Mouse (Mus musculus) midbrain, embryonic 10.5 days (tissue): ENCODE measurements around the gene Mthfd2l. TPM values are rescaled to one million over a fixed set of nuclear protein-coding genes. Genes with fewer than 3 reads are reported as not detected.

Source experiments
- DNase-seq: peaks from one replicate; pipeline ENCODE4 v3.0.0-alpha.2; 2017; ENCODE audit warnings: low spot score
- H3K27ac ChIP-seq: fragments of 300-500 bp; sonication (generic); replicated peaks from 2 replicates; pipeline ENCODE4 v1.5.1; 2016; ENCODE audit warnings: mild to moderate bottlenecking
- H3K27me3 ChIP-seq: fragments of 300-500 bp; sonication (generic); 2 replicates; pipeline ENCODE4 v1.6.1; 2016; ENCODE audit warnings: low read depth, mild to moderate bottlenecking; ENCODE audit not compliant: poor library complexity, severe bottlenecking
- H3K36me3 ChIP-seq: fragments of 300-500 bp; sonication (generic); 2 replicates; pipeline ENCODE4 v1.6.1; 2016; ENCODE audit warnings: mild to moderate bottlenecking, moderate library complexity
- H3K4me1 ChIP-seq: fragments of 300-500 bp; sonication (generic); 2 replicates; pipeline ENCODE4 v1.6.1; 2016
- H3K4me3 ChIP-seq: fragments of 300-500 bp; sonication (generic); 2 replicates; pipeline ENCODE4 v1.5.1; 2016; ENCODE audit warnings: mild to moderate bottlenecking, moderate library complexity
- H3K9me3 ChIP-seq: fragments of 300-500 bp; sonication (generic); replicated peaks from 2 replicates; pipeline ENCODE4 v1.6.1; 2016; ENCODE audit warnings: mild to moderate bottlenecking
- WGBS: fragments of 180-500 bp; shearing (Covaris S2); methylation state at CpG from one replicate; pipeline ENCODE4 v1.1.7; 2016; 5-methylcytosine and 5-hydroxymethylcytosine counted together
- polyA plus RNA-seq: library from polyadenylated mRNA; unstranded; fragments of >200 nt; fragmentation: Nextera tagmentation; extraction: Ambion mirVana; gene quantifications from 2 replicates; pipeline ENCODE4 v1.2.1, GENCODE M21; 2016

The Mthfd2l gene
- 68.4 and 73.0 TPM in 2 replicates for polyA plus RNA-seq

DNA sequence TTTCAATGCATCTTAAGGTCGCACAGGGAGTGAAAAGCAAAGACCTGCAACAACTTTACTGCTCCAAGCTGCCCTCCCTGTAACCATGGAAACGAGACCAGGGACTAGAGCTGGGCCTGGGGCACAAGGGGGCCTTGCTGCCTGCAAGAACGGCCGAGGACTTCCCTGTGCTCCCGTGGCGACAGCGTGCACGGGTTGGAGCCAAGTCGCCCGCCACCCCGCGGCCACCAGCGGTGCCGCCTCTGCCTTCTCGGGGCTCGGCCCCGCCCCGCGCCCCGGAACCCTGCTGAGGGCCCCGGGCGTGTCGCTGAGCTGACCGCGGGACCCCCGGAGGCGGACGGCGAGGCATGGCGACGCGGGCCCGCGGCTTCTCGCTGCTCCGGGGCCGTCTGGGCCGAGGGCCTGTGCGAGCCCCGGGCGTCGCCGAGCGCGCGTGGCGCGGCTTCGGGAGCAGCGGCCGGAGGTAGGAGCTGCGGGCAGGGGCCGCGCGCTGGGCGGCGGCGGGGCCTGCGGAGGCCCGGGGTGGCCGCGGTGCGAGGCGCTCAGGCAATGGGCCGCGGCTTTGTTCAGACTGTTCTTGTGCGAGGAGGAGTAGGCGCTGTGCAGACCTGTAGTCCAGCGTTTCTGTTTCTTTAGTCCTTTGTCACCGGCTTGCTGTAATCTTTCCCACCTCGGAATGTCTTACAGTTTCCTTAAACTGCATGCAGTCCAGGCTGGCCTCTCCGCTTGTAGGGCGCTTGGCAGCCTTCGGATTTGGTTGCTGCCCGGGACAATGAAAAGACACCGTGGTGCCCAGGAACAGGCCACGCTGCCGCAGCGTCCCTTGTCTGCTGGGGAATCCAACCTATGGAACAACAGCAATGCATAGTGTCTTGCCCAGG is at the start of gene Mthfd2l:
Mthfd2l (plus strand) TSS at position 147 of the 881 bp plus-strand sequence.
- Histone ChIP-seq H3K4me1 (peaks cover 14% of the 10 kb centered on the region), H3K27me3 (no peaks in the 10 kb centered on the region), H3K36me3 (peaks cover 30% of the 10 kb centered on the region), H3K4me3 (peak within 1 kb of the TSS; percentile 76), H3K9me3 (no peaks in the 10 kb centered on the region), H3K27ac (peak within 1 kb of the TSS; percentile 100)
- DNase-seq = peak; percentile 93
- WGBS = under 1% methylated on average over 79 of the region's 79 CpGs

DNA sequence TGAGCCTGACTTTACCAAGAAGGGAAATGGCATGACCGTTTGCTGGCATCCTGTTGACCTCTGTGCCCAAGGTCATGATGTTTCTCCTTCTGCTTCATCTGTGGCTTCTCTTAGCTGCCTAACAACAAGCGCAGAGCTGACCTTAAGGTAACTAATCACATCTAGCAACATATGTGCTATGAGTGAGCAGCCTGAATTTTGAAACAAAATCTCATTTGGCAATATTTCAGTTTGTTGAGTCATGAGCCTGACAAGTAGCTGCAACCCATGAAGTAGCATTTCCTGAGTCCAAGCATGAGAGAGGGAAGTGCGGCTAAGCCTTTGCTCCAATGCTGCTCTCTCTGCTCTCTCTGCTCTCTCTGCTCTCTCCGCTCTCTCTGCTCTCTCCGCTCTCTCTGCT is 49.2 kb upstream of the Mthfd2l start:
- no peak overlapping the region for H3K27ac ChIP-seq
- H3K4me1 ChIP-seq = no peaks in the 10 kb centered on the region
- no peak for DNase-seq
- H3K27me3 ChIP-seq = no peaks in the 10 kb centered on the region
- no peak overlapping the region for H3K4me3 ChIP-seq
- H3K9me3 ChIP-seq = no peaks in the 10 kb centered on the region
- WGBS = 94% methylated on average over 5 of the region's 5 CpGs
- no peaks in the 10 kb centered on the region for H3K36me3 ChIP-seq

GRCm38 (mm10) chr5:90882146-90882545 is 48.8 kb upstream of the Mthfd2l start:
- H3K36me3 ChIP-seq = no peaks in the 10 kb centered on the region
- 84% methylated on average over 5 of the region's 5 CpGs for WGBS
- H3K27ac ChIP-seq = no peak overlapping the region
- no peaks in the 10 kb centered on the region for H3K27me3 ChIP-seq
- no peaks in the 10 kb centered on the region for H3K4me1 ChIP-seq
- H3K4me3 ChIP-seq = no peak overlapping the region
- no peak for DNase-seq
- no peaks in the 10 kb centered on the region for H3K9me3 ChIP-seq

DNA sequence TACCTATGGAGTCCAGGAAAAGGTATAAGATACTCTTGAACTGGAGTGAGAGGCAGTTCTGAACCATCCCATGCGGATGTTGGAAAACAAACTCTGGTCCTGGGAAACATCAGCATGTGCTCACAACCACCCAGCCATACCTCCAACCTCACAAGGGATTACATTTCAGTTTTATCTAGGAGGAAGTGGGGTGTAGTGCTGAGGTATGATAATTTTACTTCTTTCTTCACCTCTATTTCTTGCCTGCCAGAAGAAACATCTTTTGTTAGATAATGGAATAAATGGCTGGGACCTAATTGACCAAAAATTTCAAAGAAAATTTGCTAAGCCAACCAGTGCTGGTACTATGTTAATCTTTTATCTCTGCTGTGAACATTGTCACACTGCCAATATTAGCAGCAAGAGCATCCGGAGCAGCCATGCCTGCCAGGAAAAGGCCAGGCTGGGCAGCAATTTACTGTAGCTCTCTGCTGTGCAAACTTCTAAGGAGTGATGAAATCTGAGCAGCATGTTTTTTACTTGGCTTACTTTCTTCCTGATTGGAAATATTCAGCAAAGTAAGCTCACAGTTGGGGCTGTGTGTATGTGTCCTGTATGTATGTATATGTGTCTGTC is 46.2 kb upstream of the Mthfd2l start:
- H3K9me3 ChIP-seq = no peaks in the 10 kb centered on the region
- no peaks in the 10 kb centered on the region for H3K27me3 ChIP-seq
- 82% methylated on average over 2 of the region's 2 CpGs for WGBS
- H3K4me3 ChIP-seq = no peak overlapping the region
- no peaks in the 10 kb centered on the region for H3K4me1 ChIP-seq
- no peaks in the 10 kb centered on the region for H3K36me3 ChIP-seq
- DNase-seq = no peak
- no peak overlapping the region for H3K27ac ChIP-seq

DNA sequence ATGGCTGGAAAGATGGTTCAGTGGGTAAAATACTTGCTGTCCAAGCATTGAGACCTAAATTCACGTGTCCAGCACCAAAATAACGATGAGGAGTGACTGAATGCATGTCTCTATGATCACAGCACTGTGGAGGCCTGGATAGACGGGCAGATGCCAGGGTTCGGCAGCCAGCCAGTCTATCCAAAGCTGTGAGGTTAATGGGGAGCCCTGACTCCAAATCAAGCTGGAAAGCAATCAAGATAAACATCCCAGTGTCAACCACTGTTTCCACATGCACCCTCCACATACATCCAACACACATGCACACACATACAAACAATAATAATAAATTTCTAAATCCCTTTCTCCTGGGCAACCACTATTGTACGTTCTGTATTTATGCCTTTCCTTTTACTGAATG is 42.3 kb upstream of the Mthfd2l start:
- WGBS = 84% methylated on average over 5 of the region's 5 CpGs
- Histone ChIP-seq H3K27ac (no peak overlapping the region), H3K36me3 (no peaks in the 10 kb centered on the region), H3K4me1 (peaks cover 12% of the 10 kb centered on the region), H3K27me3 (peaks cover 8% of the 10 kb centered on the region), H3K9me3 (no peaks in the 10 kb centered on the region), H3K4me3 (no peak overlapping the region)
- DNase-seq = no peak

DNA sequence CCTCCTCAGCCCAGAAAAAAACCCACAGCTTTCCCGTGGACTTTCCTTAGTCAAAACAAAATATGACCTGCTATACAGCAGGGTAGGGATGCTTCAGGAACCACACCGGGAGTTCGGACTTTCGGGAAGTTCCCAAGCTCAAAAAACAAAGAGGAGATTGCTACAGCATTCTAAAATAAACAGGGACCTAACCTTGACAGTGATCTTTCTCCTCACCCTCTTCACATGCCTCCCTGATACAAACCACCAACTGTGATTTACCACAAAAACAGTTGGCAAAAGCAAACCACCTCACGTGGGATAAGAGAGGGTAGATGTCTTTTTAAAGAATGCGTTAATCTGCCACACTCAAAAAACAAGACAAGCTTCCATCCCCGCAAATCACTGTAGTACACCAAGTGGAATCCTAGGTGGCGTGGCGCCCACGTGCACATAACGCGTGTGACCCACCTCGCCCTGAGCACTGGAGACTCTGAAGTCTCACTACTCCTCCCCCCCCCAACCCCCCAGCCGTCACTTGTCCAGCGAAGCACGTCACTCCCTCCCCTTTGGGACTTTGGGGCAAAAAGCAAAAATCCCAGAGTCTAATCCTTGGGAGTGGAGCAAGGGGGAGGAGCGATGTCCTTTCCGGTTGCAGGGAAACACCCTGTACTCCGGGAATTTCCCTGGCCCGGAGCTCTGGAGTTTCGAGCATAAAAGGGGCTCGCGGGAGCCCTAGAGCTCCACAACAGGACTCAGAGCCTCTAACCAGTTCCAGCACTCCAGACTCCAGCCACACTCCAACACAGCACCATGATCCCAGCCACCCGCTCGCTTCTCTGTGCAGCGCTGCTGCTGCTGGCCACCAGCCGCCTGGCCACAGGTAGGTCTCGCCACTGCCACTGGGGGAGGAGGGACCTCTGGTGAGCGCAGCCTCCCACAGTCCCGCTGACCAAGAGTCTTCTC is 40.1 kb upstream of the Mthfd2l start, which contains the start of gene Cxcl1:
Cxcl1 (plus strand) TSS at position 723 of the 945 bp plus-strand sequence.
- WGBS = 6% methylated on average over 30 of the region's 30 CpGs
- H3K4me1 ChIP-seq = peaks cover 12% of the 10 kb centered on the region
- H3K27me3 ChIP-seq = peaks cover 8% of the 10 kb centered on the region
- H3K36me3 ChIP-seq = no peaks in the 10 kb centered on the region
- H3K9me3 ChIP-seq = no peaks in the 10 kb centered on the region
- peak within 1 kb of the TSS; percentile 63 for H3K27ac ChIP-seq
- peak; percentile 55 for DNase-seq
- peak within 1 kb of the TSS; percentile 63 for H3K4me3 ChIP-seq

DNA sequence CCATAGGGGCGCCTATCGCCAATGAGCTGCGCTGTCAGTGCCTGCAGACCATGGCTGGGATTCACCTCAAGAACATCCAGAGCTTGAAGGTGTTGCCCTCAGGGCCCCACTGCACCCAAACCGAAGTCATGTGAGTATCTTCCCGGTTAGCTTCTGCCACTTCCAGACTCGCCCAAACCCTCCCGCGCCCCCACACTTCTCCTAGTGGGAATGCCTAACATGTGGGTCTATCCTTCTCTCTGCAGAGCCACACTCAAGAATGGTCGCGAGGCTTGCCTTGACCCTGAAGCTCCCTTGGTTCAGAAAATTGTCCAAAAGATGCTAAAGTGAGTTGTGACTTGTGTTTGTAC is 39.5 kb upstream of the Mthfd2l start:
- DNase-seq = no peak
- H3K4me1 ChIP-seq = peaks cover 12% of the 10 kb centered on the region
- WGBS = 20% methylated on average over 10 of the region's 10 CpGs
- H3K27ac ChIP-seq = peak overlapping the region; percentile 63
- H3K27me3 ChIP-seq = peaks cover 8% of the 10 kb centered on the region
- no peaks in the 10 kb centered on the region for H3K9me3 ChIP-seq
- peak overlapping the region; percentile 63 for H3K4me3 ChIP-seq
- H3K36me3 ChIP-seq = no peaks in the 10 kb centered on the region

DNA sequence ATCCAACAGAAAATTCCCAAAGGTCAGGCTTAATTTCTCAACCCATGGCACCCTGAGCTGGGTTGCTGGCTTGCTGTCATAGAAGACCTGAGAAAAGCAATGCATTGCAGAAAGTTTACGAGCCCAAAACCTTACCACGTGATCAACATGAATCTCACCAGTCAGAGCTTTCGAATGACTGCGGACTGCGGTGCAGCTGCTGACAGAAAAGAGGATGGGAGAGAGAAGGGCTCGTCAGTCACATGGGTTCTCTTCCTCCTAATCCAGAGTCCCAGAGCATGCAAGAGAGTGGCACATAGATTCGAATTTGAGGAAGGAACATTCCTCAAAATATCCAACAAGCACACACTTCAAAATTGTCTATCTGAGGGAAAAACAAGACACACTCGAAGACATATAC is 36.7 kb upstream of the Mthfd2l start:
- Histone ChIP-seq H3K4me1 (peaks cover 12% of the 10 kb centered on the region), H3K9me3 (no peaks in the 10 kb centered on the region), H3K4me3 (no peak overlapping the region), H3K36me3 (no peaks in the 10 kb centered on the region), H3K27ac (no peak overlapping the region), H3K27me3 (peaks cover 8% of the 10 kb centered on the region)
- no peak for DNase-seq
- 80% methylated on average over 8 of the region's 8 CpGs for WGBS

- no peak for DNase-seq
- Histone ChIP-seq H3K4me1 (no peaks in the 10 kb centered on the region), H3K36me3 (no peaks in the 10 kb centered on the region), H3K4me3 (no peak overlapping the region), H3K9me3 (no peaks in the 10 kb centered on the region), H3K27ac (no peak overlapping the region), H3K27me3 (no peaks in the 10 kb centered on the region)
- 75% methylated on average over 3 of the region's 3 CpGs for WGBS
Observed at GRCm38 (mm10) chr5:90897429-90897828, 33.5 kb upstream of the Mthfd2l start.

DNA sequence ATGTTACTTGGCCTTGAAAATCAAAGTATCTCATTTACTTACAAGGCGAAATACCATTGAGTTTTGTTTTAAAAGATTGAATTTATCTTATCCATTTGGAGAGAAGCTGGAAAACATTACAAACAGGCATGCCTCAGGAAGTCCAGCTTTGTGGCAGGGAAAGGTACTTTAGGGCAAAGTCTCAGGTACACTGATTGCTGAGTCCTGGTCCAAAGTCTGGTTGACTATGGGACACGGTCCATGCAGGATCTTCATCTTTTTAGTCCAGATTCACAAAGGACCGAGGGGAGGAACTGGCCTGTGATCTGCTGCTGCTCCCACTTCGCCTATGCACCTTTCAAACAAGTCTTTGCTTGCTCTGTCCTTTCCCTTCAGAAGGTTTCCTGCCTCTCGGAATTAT is 31.6 kb upstream of the Mthfd2l start:
- WGBS = 80% methylated on average over 5 of the region's 5 CpGs
- Histone ChIP-seq H3K4me1 (peaks cover 14% of the 10 kb centered on the region), H3K9me3 (no peaks in the 10 kb centered on the region), H3K27ac (no peak overlapping the region), H3K4me3 (no peak overlapping the region), H3K27me3 (peaks cover 13% of the 10 kb centered on the region), H3K36me3 (no peaks in the 10 kb centered on the region)
- no peak for DNase-seq

DNA sequence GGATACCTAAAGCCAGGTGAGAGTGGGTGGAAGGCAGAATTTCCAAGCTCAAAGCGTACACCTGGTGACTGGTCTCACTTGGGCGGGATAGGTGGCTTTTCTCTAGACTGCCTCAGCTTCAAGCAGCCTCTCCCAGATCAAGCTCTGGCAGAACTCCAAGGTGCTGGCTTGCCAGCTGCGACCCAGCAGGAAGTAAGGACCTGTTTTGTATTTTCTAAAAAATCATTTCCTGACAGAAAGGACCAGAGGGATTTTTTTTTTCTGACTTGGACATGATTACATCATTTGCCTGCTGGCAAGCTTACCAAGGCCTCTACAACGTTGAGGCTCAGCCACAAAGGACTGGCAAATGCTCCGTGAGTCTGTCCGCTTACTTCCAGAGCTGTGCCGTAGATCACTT is 30.8 kb upstream of the Mthfd2l start:
- Histone ChIP-seq H3K4me1 (peaks cover 14% of the 10 kb centered on the region), H3K4me3 (no peak overlapping the region), H3K27ac (no peak overlapping the region), H3K27me3 (peaks cover 21% of the 10 kb centered on the region), H3K9me3 (no peaks in the 10 kb centered on the region), H3K36me3 (no peaks in the 10 kb centered on the region)
- 75% methylated on average over 7 of the region's 7 CpGs for WGBS
- no peak for DNase-seq

- no peak for DNase-seq
Observed at GRCm38 (mm10) chr5:90900688-90901087, 30.2 kb upstream of the Mthfd2l start.

More at GRCm38 (mm10) chr5:90900688-90901087, 30.2 kb upstream of the Mthfd2l start:
- peaks cover 14% of the 10 kb centered on the region for H3K4me1 ChIP-seq
- H3K9me3 ChIP-seq = no peaks in the 10 kb centered on the region
- no peak overlapping the region for H3K4me3 ChIP-seq
- peaks cover 21% of the 10 kb centered on the region for H3K27me3 ChIP-seq
- no peaks in the 10 kb centered on the region for H3K36me3 ChIP-seq
- WGBS = 78% methylated on average over 7 of the region's 7 CpGs
- H3K27ac ChIP-seq = no peak overlapping the region
